Mouse (Mus musculus) T-helper 2 cell (primary cell): ENCODE data around the gene Arhgap28.
"Not testable (repeated sequence)": the region's sequence is repeated elsewhere in the genome, so short reads cannot be mapped to it uniquely, and the experiment has no call there.

Experiments
- in situ Hi-C: fragments of 300-600 bp; cut with MboI, MseI; formaldehyde crosslinking; loops from one replicate; pipeline ENCODE4 v1.15.1; 2025; ENCODE audit warnings: high pct_unique_total_duplicates

Arhgap28 gene

DNA sequence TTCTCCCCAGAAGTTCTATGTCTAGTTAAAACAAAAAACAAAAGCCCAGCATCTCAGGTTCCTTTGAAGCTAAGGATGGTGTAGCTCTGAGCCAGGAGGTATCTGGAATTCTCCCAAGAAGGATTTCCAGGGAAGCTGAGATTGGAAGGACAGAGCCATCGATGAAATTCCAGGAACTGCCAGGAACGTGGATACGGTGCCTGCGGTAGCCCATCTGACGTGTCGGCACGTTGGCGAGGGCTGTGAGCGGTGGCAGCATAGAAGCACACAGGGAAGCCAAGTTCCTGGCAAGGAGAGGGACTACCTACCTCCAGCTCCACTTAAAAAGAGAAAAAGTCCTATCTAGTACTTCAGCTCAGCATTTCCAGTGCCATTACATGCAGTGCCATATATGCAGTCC is 115.8 kb downstream of the Arhgap28 start:
- in situ Hi-C loops = no loop called here

DNA sequence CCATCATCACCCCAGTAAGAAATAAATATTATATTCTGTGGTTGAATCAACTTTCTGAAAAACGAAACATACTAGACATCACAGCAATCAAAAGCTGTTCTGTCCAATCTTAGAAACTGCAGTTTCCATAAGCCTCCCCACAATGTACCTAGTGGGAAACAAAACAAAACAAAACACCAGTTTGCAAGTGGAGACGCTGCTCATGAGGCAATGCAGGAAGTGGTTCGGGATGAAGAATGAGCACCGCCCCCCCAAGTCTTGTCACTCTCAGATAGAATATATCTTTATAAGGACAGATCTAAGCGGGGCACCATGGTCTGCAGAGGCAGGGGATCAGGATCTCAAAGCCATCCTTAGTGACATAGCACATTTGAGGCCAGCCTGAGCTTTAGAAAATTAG is 117.6 kb downstream of the Arhgap28 start:
- in situ Hi-C loops = no loop called here

GRCm38 (mm10) chr17:67877599-67877998 is 126.3 kb downstream of the Arhgap28 start:
- in situ Hi-C loops = no loop called here

DNA sequence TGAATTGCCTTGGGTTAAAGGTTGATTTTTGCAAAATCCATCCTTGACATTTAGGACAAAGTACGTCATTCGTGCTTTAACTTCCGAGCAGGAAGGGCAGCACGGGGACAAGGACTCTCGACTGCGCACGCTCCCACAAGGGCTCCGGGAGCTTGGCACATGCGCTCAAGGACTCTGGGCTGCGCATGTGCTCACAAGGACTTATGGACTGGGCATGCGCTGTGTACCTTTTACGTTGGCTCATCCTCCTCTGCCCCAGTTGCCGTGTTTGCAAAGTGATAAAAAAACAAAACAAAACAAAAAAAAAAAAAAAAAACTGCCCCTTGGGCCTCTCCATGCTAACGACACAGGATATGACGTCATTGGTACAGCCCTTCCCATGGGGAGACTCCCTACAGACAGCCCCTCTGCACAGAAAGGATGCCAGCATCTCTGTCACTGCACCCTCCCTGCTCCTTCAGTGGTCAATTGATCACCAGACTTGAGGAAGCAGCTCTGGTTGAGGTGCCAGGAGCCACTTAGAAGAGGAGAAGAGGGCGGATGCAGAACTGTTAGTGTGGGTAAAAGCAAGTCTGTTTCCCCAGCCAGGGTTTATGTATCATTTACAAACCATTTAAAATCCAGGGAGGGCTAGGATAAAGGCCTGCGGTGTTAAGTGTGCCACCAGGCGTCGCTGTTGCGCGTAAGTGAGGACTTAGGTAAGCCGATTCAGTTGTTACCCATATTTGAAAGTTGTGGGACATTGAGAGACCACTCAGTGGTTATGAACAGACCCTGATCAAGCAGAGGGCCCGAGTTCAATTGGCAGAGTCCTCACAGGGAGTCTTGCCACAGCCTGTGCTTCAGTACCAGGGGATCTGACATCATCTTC is 134.0 kb downstream of the Arhgap28 start:
- in situ Hi-C loops = no loop called here

- in situ Hi-C loops = no loop called here
These were observed 137.2 kb downstream of the Arhgap28 start for GRCm38 (mm10) chr17:67866541-67867241.

DNA sequence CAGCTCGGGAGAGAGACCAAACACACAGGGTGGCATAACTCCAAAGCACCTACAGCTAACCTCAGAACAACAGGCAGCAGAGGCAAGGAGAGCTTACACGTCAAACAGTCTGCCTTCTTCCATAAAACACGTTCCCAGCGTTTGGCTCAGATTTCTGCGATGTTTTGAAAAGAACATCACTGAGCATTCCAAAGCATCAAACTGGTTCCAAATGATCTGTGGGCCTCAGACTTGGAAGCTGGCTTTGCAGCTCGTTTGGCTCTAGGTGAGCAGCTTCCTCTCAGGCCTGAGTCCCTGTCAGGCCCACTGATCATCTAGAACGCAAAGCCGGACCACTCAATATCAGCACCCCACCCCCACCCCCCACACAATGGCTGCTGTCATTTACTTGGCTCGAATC is 137.9 kb downstream of the Arhgap28 start:
- in situ Hi-C loops = no loop called here

DNA sequence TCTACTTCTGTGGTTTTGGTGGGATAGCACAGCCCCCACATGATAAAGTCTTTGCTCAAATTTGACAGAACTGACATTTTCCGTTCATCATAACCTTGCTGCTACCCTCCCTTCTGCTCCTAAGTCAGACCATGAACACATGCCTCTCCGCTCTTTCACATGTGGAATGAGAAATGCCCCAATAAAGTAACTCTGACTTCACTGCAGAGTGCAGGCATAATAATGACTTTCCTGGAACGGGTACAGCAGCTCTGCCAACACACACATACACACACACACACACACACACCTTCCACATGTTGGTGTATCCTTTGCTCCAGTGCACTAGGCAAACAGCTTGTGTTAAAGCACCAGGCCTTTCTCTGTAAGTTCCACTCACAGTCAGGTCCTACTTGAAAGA is 139.0 kb downstream of the Arhgap28 start:
- in situ Hi-C loops = no loop called here

DNA sequence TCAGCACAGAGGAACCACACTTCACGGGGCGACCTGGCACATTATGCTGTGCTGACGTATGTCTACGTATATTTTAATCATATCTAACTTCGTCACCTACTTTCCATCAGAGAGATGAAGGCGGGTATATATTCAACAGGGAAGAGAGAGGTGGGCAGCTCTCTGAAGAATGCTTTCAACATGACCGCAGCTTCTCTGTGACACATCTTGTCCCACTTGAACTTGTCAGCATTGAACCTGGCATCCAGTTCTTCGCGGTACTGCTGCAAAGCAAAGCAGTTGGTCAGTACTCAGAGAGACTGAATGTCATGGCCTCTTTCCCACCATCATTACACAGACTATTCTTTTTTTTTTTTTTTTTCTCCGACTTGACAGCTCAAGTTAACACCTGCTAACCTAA is 139.6 kb downstream of the Arhgap28 start:
- in situ Hi-C loops = no loop called here

DNA sequence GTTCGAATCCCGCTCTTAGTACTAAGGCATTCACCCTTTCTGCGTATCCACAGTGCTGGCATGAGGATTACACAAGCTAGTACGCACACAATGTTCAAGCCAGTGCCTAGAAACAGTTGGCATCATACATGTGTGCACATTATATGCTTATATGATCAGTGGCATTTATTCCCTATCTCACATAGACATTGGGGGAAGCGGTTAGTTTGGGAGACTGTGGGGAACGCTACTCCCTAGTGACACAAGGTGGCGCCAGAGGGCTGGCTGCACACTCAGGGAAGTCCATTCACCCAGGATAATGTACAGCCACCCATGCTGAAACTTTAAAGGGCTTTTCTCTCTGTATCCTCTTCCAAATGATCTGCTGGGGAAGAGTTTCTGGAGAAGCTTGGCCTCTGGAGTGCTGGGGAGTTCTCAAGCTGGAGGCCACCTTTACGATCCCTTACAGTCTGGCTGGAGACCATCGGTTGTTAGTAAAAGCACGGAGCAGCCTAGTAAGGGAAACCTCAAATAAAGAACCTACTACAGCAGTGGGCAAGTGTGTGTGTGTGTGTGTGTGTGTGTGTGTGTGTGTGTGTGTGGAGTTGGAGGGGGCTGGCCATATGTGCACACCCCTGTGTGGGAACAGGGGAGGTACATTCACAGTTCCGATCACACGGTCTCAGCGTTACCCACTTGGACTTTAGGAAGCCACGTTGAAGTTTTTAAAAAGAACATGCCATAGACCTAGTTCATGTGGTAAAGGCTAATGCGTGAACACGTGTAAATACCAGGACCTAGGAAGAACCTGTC is 142.0 kb downstream of the Arhgap28 start:
- in situ Hi-C loops = no loop called here

DNA sequence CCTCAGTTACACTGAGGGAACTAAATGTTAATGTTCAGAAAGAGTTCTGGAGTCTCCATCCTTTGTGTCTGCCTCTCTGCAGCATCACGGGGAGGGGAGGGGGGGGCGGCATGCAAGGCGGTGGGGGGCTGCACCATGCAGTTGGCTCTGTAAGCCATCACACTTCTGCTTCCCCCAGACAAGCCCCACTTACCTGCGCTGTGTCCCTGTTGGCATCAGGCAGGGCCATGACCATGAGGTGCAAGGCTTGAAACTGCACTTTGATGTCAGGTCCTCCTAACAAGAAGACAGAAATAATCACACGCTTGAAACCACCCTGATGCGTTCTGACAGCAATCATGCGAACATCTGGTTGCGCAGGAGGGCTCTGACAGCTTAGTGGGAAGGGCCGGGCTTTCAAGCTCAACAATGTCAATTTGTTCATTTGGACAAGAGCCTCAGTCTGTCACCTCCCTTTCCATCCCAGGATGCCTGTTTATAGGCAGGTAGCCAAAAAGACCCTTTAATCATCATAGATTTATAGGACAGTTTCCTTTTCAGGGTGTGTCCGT is 142.8 kb downstream of the Arhgap28 start:
- in situ Hi-C loops = no loop called here

DNA sequence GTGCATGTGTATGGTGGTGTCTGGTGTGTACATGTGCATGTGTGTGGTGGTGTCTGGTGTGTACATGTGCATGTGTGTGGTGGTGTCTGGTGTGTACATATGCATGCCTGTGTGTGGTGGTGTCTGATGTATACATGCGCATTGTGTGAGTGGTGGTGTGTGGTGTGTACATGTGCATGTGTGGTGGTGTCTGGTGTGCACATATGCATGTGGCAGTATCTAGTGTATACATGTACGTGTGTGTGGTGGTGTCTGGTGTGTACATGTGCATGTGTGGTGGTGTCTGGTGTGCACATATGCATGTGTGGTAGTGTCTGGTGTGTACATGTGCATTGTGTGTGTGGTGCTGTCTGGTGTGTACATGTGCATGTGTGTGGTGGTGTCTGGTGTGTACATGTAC is 162.4 kb downstream of the Arhgap28 start:
- in situ Hi-C loops = not testable (repeated sequence)

- in situ Hi-C loops = no loop called here
These were observed 165.0 kb downstream of the Arhgap28 start for GRCm38 (mm10) chr17:67838948-67839347.

DNA sequence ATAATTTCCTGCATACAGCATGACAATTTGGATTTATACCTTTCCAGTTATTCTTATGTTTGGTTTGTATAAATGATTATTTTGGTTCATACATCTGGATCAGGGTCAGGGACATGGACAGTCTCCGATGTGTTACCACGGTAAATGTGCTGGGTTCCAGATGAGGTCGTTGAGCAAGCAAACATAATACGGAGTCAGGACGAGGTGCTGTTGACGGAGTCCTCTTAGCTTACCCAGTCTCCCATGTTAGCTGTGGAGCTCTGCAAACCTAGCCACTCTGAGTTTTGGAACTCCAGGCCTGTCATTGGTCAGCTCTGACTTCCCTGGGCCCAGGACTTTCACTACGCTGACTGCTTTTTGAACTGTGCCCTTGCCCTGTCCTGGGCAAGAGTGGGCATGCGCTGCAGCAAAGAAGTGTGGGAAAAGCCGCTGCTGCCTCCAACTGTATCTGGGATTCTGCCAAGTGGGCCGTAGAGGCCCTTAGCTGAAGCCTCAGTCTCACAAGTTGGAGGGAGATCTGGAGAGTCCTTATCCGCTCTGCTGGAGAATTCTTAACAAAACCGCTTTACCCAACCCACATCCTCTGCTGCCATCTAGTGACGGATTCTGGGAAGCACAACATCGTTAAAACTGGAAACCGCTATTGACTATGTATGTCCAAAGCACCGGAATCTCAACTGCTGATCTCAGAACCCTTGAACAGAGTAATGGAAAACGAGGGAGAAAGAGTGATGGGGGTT is 166.4 kb downstream of the Arhgap28 start:
- in situ Hi-C loops = no loop called here

DNA sequence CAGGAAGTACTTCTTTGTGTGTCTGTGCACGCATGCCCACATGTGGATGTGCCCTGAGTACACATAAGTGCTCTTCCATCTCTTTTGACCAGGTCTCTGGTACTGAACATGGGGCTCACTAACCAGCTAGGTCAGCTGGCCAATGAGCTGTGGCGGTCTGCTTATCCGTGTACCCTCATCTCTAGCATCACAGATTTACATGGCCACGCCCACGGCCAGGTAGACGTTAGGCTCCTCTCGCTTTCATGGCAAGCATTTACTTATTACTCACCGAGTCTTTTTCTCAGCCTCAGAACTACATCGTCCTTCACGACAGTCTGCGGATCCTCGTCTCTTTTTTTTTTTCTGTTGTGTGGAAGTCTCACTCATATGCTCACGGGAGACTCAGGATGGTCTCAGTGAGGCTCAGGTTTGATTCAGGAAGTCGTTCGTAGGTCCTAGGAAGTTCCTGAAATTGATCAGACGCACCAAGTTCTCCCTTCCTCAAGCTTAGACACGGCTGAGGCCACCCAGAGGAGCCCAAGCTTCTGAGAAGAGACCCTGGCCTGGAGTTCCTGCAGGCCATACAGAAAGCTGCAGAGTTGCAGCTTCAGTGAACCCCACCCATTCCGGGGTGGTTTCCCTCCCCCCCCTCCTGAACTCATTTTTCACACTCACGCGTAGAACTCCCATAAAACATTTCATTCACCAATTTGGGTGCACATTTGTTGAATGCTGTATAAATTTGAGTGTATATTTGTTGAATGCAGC is 167.6 kb downstream of the Arhgap28 start:
- in situ Hi-C loops = no loop called here

GRCm38 (mm10) chr17:67827431-67827830 is 176.5 kb downstream of the Arhgap28 start:
- in situ Hi-C loops = loop anchor here (10.0 kb wide), 1 partner anchor 1183 kb away; no protein-coding TSS in a partner anchor

DNA sequence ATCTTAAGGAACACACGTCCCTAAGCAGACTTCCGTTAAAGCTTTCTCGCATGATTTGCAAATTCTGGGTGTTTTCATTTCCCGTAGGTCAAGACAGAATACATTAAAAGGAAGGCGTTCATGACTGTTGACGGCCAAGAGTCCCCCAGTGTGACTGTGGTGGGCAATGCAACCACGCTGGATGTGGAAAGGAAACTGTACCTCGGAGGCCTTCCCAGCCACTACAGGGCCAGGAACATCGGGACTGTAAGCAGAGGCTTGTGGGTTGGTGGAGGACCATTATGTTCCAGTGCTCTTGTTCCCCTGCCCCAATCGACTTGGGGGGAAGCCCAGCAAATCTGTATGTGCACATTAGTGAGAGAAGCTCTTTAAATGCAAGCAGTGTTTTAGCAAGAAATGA is 187.0 kb downstream of the Arhgap28 start:
- in situ Hi-C loops = no loop called here

DNA sequence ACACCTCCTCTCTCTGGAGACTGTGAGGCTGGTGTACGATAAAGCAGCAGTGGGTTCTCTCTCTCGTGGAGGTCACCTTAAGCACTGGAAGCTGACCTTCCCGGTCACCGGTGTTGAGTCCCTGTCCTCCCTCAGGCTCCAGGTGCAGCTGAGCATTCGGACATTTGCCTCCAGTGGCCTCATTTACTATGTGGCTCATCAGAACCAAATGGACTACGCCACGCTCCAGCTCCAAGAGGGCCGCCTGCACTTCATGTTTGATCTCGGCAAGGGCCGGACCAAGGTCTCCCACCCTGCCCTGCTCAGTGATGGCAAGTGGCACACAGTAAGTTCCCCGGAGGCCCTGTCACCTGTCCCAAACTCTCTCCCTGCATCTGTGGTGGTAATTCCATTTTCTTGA is 188.2 kb downstream of the Arhgap28 start:
- in situ Hi-C loops = no loop called here

DNA sequence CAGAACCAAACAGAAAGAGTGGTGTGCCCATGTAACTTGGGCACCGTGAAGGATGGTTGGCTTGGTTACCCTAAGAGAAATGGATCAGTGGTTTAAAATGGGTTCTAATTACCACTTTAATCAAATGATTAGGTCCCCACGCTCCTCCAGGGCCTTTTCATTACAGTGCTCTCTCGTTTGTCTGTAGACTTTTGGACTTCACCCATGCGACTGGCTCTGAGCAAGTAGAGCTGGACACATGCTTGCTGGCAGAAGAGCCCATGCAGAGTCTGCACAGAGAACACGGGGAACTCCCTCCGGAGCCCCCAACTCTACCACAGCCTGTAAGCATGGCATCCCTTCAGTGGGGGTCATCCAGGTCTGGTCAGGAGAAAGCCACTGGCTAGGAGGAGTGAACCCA is 190.3 kb downstream of the Arhgap28 start:
- in situ Hi-C loops = no loop called here

- in situ Hi-C loops = no loop called here
These were observed 194.7 kb downstream of the Arhgap28 start for GRCm38 (mm10) chr17:67809171-67809570.
